Mouse (Mus musculus): ENCODE measurements around the gene Gsto1.

The Gsto1 gene

DNA sequence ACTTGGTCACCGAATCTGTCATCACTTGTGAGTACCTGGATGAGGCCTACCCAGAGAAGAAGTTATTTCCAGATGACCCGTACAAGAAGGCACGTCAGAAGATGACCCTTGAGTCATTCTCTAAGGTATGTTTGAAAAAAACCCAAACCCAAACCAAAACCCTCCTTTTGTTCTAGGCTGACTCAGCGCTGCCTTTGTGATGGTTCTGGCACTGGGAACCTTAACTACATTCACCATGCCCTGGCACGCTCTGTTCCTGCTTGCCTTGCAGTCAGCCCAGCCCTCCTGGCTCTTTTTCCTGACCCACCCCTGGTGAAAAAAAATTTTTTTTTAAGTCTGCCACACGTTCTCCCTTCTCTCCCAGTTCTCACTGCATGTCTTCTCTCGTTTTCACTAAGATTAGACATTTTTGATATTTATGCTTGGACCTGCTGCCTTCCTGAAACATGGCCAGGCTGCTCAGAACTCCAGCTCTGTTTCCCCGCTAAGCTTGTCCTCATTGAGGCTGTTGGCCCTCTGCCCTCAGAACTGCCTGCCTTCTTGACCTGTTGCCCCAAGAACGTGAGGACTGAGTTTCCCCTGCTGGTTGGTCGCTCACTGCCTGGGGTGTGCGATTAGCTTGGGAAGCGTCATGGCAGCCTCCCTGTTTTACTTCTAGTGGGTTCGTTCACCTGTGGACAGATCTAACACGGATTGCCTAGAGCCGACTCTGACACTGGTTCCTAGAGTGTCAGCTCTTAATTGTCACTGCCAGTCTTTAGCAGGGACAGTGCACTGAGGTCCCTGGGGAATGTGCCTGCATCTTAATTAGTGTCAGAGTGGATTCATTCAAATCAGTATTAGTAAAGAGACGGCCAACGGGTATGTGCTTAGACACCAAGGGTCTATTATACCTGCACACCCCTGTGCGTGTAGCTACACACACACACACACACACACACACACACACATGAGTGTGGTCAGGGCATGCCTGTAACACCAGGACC is 3.5 kb downstream of the Gsto1 start:
- in situ Hi-C loops (cut with MboI, MseI): no loop called here

DNA sequence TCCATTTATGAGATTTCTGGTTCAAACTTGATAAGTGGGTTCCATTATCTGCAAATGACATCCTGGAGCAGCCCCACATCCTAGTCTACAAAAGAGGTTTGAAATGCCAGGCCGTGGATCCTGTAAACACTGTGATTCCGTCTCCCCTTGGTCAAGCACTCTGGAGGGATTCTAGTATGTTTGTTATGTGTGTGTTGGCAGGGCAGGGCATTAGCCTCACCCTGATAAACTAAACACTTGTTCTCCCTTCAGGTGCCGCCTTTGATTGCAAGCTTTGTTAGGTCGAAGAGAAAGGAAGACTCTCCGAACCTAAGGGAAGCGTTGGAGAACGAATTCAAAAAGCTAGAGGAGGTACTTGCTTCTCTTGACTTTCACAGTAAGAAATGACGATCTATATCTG is 4.4 kb downstream of the Gsto1 start:
- in situ Hi-C loops (cut with MboI, MseI): no loop called here

DNA sequence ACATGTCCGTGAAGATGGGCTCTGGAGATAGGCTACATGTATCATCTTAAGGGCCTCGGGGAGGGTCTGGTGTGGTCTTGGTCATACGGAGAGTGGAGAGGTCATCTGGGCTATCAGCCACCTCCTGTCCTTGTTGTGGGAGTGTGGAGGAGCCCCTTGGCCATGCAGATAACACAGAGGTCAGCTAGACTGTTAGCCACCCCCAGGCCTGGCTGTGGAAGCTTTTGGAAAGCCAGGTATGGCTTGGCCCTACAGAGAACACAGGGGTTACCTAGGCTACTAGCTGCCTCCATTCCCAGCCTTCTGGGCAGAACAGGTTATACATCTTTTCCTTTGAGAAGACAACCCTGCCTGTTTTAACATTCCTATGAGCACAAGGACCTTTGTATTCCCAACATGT is 7.8 kb downstream of the Gsto1 start:
- in situ Hi-C loops (cut with MboI, MseI): no loop called here

DNA sequence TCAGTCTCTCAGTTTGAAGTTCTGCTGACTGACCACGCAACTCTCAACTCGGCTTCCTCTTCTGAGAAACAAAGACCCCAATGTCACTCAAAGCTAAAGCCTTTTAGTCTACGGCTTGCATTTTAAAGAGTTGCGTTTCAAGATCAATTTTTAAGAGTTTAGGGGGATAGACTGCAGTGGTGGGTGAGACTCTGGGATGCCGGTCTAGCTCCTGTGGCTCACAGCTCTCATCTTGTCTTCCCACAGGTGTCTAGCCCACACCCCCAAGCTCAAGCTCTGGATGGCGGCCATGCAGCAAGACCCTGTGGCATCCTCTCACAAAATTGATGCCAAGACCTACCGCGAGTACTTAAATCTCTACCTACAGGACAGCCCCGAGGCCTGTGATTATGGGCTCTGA is 9.3 kb downstream of the Gsto1 start:
- in situ Hi-C loops (cut with MboI, MseI): no loop called here

DNA sequence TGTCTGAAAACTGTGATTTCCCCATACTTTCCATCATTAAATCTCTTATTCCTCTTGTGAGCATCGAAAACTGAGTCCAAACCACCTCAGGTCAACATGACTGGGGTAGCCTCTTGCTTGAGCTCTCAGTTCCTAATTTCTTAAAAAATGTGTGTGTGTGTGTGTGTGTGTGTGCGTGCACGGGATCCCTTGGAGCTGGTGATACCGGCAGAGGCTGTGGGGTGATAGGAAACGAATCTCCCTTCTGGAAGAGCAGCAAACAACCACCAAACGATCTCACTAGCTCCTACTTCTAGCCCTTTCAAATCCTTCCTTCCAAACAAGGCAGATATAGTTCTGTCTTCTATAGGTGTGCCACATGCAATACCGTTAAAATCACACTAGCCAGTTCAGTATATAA is 10.0 kb downstream of the Gsto1 start:
- in situ Hi-C loops (cut with MboI, MseI): no loop called here

DNA sequence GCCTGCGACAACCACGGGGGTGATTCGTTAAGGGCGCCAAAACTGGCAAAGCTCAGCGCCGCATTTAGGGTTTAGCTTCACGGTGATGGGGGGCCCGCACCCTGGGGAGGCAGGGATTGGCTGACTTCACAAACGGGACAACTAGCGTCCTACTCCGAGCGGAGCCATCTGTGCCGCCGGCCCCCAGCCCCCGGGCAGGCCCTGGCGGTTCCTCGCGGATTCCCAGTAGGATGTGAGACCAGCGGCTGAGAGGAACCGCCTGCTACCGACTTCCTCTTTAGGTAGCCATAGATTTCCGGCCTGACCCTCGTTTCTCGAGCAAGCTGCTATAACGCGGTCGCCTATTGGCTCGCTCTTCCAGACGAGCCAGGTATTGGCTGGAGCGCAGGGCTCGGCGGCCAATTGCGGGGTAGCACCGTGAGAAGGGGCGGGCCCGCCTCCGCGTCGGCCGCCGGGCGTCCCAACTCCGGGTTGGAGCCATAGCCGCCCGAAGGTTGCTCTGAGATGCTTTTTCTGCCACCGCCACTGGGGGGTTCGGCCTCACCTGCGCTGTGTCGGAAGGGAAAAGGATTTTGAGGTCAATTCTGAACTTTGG is 10.7 kb downstream of the Gsto1 start, which contains the start of gene Gsto2:
TSS of gene Gsto2 (plus strand) at position 182 of the 595 bp plus-strand sequence.
- in situ Hi-C loops (cut with MboI, MseI): no loop called here

DNA sequence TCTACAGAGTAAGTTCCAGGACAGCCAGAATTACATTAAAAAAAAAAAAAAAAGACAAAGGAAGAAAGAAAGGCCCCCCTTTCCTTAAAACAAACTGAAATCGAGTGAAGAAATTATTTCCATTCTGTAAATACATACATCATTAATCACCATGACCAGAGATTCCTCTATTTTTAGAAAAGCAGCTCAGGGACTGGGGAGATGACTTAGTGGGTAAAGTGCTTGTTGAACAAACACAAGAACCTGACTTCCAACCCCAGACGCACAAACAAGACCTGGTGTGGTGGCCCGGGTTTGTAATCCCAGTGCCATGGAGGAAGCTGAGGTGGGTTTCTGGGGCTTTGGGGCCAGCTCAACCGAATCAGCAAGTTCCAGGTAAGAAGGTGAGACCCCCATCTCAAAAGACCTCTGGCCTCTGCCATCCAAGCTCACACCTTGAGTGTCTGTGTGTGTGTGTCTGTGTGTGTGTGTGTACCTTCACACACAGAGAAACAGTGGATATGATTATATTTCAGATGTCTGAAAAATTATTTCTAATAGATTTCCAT is 12.9 kb downstream of the Gsto1 start:
- in situ Hi-C loops (cut with MboI, MseI): no loop called here

DNA sequence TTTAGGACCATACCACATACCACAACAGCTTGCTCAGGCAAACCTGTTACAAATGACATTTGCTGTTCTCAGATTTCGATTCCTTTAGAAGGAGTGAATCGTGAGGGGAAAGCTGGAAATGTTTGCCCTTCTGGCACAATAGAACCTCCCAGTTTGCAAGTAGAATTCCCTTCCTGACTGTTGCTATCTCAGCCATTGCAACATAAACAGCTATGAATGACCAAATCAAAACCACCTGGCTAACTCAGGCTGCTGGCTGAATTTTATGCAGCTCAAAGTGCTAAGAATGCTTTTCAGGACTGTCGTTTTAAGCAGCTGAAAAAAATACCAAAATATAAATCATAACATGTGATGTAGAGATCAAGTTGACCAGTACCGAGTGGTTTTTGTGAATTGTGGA is 14.2 kb downstream of the Gsto1 start:
- in situ Hi-C loops (cut with MboI, MseI): no loop called here

DNA sequence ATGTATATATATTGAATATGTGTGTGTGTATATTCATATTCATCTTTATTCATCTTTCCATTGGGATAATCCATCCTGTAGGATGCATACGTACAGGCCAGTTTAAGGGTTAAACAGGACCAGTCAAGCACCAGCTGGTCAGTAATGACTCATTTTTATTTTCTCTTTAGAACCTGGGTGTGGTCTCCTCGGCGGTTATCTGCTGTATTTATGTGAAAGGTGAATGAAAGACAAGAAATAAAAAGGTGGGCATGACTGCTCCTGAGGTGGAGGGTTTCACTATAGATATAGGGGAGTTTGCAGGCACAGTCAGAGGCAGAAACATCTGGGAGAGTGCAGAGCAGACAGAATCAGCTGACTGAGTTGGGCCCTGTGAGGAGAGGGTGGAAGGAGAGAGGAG is 14.7 kb downstream of the Gsto1 start:
- in situ Hi-C loops (cut with MboI, MseI): no loop called here

DNA sequence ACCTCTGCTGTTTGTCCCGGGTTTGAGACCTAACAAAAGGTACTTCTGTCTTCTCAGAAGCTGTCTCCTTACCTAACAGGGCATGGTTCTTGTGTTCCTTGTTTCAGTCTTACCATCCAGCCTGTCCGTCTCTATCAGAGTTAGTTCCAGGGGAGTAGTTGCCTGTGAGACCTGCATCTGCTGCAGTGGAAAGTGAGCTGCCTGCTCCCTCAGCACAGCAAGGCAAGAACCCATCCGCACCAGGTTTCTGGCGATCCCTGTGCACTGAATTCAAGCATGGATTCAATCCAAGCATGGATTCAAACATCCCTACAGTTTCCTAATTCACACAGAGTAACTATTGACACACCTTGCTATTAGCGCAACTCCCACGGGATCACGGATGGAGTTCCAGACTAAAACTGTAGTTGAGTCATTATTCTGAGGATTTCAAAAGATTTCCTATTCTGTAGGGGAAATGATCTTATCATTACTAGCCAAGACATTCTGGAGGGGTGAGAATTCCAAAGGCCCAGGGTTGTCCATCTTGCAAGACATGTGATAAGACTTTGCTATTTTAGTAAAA is 15.4 kb downstream of the Gsto1 start:
- in situ Hi-C loops (cut with MboI, MseI): no loop called here

DNA sequence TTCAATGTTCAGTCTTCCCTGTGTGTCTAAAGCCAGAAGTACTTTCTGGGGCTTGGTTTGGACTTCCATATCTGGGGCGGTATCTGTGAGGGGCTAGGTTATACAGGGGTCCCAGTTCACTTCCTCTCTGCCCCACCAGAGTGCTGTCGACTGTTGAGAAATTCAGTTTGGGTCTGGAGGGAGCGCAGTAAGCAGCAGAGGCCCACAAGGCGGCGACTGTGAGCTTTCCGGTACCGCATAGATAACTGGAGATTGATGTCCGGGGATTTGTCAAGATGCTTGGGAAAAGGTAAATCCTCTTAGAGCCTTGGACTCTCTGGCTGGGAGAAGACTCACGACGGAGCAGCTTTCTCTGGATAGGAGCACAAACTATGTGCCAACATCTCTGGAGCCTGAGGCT is 16.7 kb downstream of the Gsto1 start:
- in situ Hi-C loops (cut with MboI, MseI): no loop called here

DNA sequence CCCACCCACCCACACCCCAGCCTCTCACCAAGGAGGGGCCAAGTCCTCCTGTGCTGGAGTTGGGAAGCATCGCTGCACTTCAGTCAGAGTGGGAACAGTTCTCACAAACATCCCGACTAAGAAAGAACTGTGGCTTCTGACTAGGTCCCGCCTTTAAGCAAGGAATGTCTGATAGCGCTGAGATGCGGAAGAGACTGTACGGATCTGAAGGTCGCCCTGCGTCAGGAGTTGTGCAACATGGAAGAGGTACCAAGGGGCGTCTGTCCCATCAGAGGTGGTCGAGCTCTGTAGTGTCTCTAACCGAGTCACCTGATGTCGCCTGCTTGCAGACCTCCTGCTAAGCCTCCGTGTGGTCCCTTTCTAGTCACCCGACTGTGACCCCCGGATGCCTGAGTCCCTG is 21.5 kb downstream of the Gsto1 start:
- in situ Hi-C loops (cut with MboI, MseI): no loop called here

DNA sequence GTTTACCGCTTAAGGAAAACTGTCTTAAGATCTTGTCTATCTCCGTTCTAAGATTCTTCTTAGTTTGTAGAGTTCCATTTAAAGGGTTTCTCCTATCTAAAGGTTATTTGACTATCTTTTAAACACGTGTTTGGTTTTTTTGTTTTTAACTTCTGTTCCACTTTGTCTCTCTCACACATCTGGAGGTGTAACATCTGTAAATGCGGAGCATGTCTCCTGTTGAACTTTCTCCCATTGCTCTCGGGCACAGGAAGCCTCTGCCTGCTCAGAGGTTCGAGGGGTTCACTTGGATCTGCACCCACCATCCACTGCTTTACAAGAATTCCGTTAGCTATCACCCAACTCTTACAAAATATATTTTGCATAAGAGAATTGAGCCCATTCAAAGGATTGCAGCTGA is 26.8 kb downstream of the Gsto1 start:
- in situ Hi-C loops (cut with MboI, MseI): loop anchor here (5.0 kb wide), 1 partner anchor 51 kb away; no protein-coding TSS in a partner anchor

DNA sequence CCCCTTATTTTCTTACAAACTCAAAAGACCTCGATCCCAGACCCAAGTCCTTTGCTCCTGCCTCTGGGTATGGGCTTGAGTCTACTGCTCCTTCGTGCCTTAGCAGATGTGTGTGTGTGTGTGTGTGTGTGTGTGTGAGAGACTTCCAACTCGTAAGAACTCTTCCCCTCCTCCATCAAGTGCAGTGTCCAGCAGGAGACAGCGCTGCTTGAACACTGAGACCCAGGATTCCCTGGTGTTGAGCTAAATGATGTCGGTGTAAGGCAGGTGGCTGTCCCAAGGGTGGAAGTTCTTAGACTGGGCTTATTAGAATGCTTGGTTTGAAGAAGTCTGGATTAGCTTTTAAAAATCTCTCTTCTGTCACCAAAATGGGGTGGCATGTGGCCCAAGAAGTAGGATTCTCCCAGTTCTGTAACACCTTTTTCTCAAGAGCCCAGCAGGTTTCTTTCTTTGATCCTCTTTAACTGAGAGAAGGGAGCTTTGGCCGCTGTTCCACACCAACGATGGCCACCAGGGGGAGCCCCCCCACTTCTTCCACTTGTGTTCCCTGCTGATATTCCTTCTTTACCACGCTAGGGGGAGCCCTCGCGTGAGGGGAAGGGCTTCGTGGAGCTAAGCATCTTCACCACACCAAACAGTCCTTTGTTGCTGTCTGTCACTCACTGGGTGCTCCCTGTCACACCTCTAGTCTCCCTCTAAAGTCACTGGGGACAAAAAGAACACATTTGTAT is 27.5 kb downstream of the Gsto1 start:
- in situ Hi-C loops (cut with MboI, MseI): loop anchor here (5.0 kb wide), 1 partner anchor 50 kb away; no protein-coding TSS in a partner anchor

DNA sequence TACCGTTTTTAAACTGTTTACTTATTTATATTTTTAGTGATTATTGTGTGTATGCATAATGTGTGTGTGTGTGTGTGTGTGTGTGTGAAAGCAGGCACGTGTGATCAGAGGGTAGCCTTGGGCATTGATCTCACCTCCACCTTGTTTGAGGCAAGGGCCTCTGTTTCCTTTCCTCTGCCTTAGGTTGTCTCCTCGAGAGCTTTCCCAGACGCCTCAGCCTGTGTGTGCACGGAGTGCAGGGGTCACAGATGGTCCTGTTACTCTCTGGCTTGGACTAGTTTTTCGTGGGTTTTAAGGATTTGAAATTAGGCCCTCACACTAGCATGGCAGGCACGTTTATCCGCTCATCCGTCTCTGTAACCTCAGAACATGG is 28.1 kb downstream of the Gsto1 start:
- in situ Hi-C loops (cut with MboI, MseI): loop anchor here (5.0 kb wide), 1 partner anchor 49 kb away; no protein-coding TSS in a partner anchor

DNA sequence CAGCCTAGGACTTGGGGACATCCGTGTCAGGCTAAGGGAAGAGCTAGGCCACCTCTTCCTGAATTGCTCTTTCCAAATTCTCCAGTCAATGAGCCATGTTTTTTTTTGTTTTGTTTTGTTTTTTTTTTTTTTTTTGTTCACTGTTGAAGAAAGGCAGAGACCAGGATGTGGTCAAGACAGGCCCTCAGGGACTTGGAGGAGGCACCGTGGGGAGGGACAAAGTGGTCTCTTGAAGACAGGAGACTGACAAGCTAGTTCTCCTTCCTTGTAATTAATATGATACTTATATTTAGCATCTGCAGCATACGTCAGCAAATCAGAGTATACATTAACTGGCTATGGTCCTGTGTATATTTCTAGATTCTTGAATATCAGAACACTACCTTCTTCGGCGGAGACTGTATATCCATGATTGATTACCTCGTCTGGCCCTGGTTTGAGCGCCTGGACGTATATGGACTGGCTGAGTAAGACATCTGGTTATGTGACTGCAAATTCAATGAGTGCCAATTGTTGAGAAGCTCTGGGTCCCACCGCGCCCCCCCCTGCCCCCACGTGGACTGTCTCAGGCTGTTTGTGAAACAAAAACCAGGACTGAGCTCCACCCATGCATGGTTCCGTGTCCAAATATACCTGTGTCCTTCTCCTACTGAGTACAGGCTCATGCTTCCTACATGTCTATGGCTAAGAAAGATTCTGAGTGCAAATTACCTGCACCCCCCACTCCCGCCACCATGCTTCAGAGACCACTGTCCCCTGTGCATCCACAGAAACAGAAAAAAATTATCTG is 29.7 kb downstream of the Gsto1 start:
- in situ Hi-C loops (cut with MboI, MseI): loop anchor here (5.0 kb wide), 1 partner anchor 48 kb away; no protein-coding TSS in a partner anchor

DNA sequence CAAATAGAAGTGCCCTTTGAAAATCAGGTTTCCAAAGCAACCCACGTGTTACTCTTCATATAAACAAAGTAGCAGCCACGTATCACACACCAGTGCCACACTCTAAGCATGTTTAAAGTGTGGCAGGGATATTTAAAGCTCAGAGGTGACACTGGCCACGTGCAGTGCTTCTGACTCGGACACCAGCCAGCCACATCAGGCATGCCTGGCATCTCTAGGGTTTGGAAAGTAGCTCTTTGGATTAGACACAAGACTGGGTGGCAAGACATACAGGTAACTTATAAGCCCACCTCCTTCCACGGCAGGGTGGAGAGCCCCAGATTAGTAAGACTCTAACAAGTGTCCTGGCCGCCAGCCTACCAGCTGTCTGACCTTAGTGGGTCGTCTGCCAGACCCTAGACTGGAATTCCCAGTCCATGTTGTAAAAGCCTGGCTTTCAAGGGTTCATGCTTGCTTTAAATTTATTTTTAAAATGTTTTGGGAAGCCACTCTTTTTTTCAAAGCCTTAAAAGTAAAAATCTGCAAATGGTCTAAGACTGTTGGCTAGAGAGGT is 30.5 kb downstream of the Gsto1 start:
- in situ Hi-C loops (cut with MboI, MseI): no loop called here

DNA sequence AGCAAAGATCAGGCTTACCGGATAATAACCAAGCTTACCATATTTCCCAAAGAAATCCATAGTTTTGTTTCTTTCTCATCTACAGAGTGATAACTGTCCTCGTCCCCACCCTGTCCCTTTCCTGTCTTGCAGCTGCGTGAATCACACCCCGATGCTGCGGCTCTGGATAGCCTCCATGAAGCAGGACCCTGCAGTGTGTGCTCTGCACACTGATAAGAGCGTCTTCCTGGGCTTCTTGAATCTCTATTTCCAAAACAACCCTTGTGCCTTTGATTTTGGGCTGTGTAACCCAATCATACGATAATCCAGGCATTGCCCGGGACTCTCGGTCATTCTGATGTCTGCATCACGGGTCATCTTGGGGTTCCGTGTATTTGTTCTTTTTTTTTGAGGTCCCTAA is 31.1 kb downstream of the Gsto1 start:
- in situ Hi-C loops (cut with MboI, MseI): no loop called here

DNA sequence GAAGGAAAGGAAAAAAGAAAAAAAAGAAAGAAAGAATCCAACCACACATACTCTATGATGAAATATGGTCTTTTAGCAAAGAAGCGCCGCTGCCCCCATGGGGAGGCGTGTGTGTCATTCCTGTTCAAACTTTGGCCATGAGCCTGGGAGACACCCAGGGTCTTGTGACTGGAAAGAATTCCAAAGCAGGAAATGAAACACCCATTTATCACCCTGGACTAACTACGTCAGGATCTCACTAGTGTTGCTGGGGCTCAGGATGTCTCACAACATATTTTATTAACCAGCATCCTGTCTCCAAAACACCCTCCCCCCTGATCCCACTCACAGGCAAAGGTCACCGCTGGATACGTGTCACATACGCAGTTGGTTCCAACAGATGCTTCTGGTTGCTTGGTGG is 31.8 kb downstream of the Gsto1 start:
- in situ Hi-C loops (cut with MboI, MseI): no loop called here

DNA sequence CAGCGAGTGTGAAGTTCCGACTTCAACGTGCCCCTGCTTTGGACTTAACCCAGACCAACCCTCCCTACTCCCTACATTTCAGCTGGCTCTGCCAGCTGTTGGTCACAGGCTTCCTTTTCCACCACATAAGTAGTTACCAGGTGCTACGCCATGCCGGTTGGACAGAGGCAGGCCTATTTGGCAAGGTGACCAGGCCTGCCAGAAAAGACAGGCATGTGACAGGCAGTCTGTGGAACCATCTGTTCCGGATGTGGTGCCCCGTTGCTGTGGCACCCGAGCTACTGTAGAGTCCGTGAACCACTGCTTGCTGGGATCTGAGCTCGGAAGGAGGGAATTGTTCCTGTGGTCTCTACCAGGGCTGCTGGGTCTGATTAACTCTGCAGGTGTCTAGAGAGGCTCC is 32.6 kb downstream of the Gsto1 start:
- in situ Hi-C loops (cut with MboI, MseI): no loop called here

Data from regulatory T cell (primary cell).